Mouse (Mus musculus): Measurements from ENCODE around the gene Il10rb. TPM values are rescaled to one million over a fixed set of nuclear protein-coding genes. Genes with fewer than 3 reads are reported as not detected.

Il10rb gene
- total and polyA plus RNA-seq, 3 experiments, result 32.1 to 37.9 (median 36.1) TPM

GRCm38 (mm10) chr16:91433329-91433933, 27.5 kb downstream of the Il10rb start (continued):
- TF ChIP-seq SMC3 (IDR thresholded peaks at IDR 0.05; ENCODE audit: low read depth, low read length) (no peak), CHD1 (IDR thresholded peaks at IDR 0.05; ENCODE audit: low read depth, low read length) (no peak; the same call in 1 of the 2 replicates), POLR2AphosphoS2 (IDR thresholded peaks at IDR 0.05; ENCODE audit: low read depth, low read length) (no peak), MAX (IDR thresholded peaks at IDR 0.05; ENCODE audit: low read length) (peak; percentile 9; the same call in 1 of the 2 replicates), BHLHE40 (IDR thresholded peaks at IDR 0.05; ENCODE audit: low read depth, low read length) (peak; percentile 66), ZNF384 (IDR thresholded peaks at IDR 0.05; ENCODE audit: low read depth, low read length) (no peak), ZMIZ1 (IDR thresholded peaks at IDR 0.05; ENCODE audit: low read depth, low read length) (no peak), POLR2A (IDR thresholded peaks at IDR 0.05; ENCODE audit: low read depth, low read length) (no peak), CTCF (conservative IDR thresholded peaks at IDR 0.05 in 1 of 2, IDR thresholded peaks at IDR 0.05 in 1 of 2; ENCODE audit: low read depth in 2 of 2, low read length in 2 of 2) (no peak), MEF2A (IDR thresholded peaks at IDR 0.05; ENCODE audit: borderline replicate concordance, low read depth, low read length) (peak; percentile 62), ZC3H11A (IDR thresholded peaks at IDR 0.05; ENCODE audit: low read depth, low read length) (no peak), UBTF (IDR thresholded peaks at IDR 0.05; ENCODE audit: low read depth, low read length) (no peak), ETS1 (conservative IDR thresholded peaks at IDR 0.05; ENCODE audit: low read depth, low read length) (0 out of 2 replicates have a peak, but pooled peaks have one; percentile 32), ZKSCAN1 (IDR thresholded peaks at IDR 0.05; ENCODE audit: borderline replicate concordance, low read depth, low read length) (no peak), MXI1 (IDR thresholded peaks at IDR 0.05; ENCODE audit: low read depth, low read length) (peak; percentile 34), USF1 (IDR thresholded peaks at IDR 0.05; ENCODE audit: low read depth, low read length) (no peak)

- peaks cover 0 to 5% of the 10 kb centered on the region in 2 experiments for H3K36me3 ChIP-seq (replicated peaks in 1 of 2; ENCODE audit: control insufficient read depth in 1 of 2, insufficient read depth in 1 of 2, low read length in 1 of 2)
- H3K79me2 ChIP-seq (replicated peaks; ENCODE audit: control insufficient read depth, extremely low read depth, insufficient read depth, poor library complexity, severe bottlenecking), result no peaks in the 10 kb centered on the region
- no peak overlapping the region for H3K4me2 ChIP-seq (ENCODE audit: insufficient read depth, low read depth, poor library complexity, severe bottlenecking)
- peaks cover 13% of the 10 kb centered on the region for H3K9me3 ChIP-seq (replicated peaks; ENCODE audit: low read length)
- dilution Hi-C loops (cut with MboI; ENCODE audit: extremely low pct_ligation_motif_present, extremely low pct_unique_long_range_greater_than_20kb, low sequenced_read_pairs), result no loop called here
- H3K27me3 ChIP-seq (replicated peaks), result no peaks in the 10 kb centered on the region
- H3K27ac ChIP-seq (ENCODE audit: insufficient read depth, low read depth), result peak overlapping the region; percentile 43; the same call in 1 of the 2 replicates
- H3K4me3 ChIP-seq (replicated peaks in 1 of 3; ENCODE audit: low read depth in 2 of 3, low read length in 2 of 3, poor library complexity in 1 of 3), result no peak overlapping the region
- no peak for DNase-seq (ENCODE audit: extremely low read depth)
- H3K9ac ChIP-seq (ENCODE audit: insufficient read depth, low read depth), result no peak overlapping the region
- TF ChIP-seq MAFK (IDR thresholded peaks at IDR 0.05; ENCODE audit: insufficient replicate concordance, low read length), result no peak
- no peak for TF ChIP-seq MAZ (IDR thresholded peaks at IDR 0.05; ENCODE audit: low read depth, low read length)
- no peak for TF ChIP-seq USF2 (conservative IDR thresholded peaks at IDR 0.05; ENCODE audit: low read depth, low read length)
- TF ChIP-seq SIN3A (IDR thresholded peaks at IDR 0.05; ENCODE audit: low read length), result no peak
- TF ChIP-seq MXI1 (IDR thresholded peaks at IDR 0.05; ENCODE audit: low read depth, low read length), result no peak
- TF ChIP-seq TBP (conservative IDR thresholded peaks at IDR 0.05; ENCODE audit: low read depth, low read length), result no peak
- TF ChIP-seq POLR2A (IDR thresholded peaks at IDR 0.05; ENCODE audit: low read depth, low read length), result no peak
- no peak for TF ChIP-seq TCF12 (IDR thresholded peaks at IDR 0.05; ENCODE audit: low read depth, low read length)
- TF ChIP-seq MAX (IDR thresholded peaks at IDR 0.05; ENCODE audit: low read length), result no peak
- no peak for TF ChIP-seq ELF1 (IDR thresholded peaks at IDR 0.05; ENCODE audit: low read depth, low read length)
- in situ Hi-C loops (cut with MboI; ENCODE audit: low pct_ligation_motif_present, low pct_unique_long_range_greater_than_20kb, low sequenced_read_pairs), result no loop called here
- H3K4me1 ChIP-seq (ENCODE audit: control insufficient read depth in 1 of 2, insufficient read depth in 2 of 2), result peaks cover 31 to 47% of the 10 kb centered on the region in 2 experiments
Measured at GRCm38 (mm10) chr16:91434119-91434518, 28.2 kb downstream of the Il10rb start.

All from CH12.LX (cell line).